Mouse (Mus musculus) embryonic fibroblast, embryonic 13.5 days (primary cell): ENCODE measurements around the gene Themis3.

Experiments
- CTCF ChIP-seq: IDR thresholded peaks from 2 replicates; pipeline ENCODE4 v1.5.1; 2011; ENCODE audit warnings: mild to moderate bottlenecking, control low read depth, low read length, moderate library complexity, borderline replicate concordance; ENCODE audit not compliant: insufficient read depth
- POLR2A ChIP-seq: IDR thresholded peaks from 2 replicates; pipeline ENCODE4 v1.6.1; 2011; ENCODE audit warnings: low read depth, mild to moderate bottlenecking, control low read depth, low read length, moderate library complexity

- TF ChIP-seq CTCF (no peak), POLR2A (no peak)
These were observed 24.9 kb upstream of the Themis3 start for GRCm38 (mm10) chr17:66619255-66619826.
